Mouse (Mus musculus): ENCODE results near the gene Fndc3a.

DNA sequence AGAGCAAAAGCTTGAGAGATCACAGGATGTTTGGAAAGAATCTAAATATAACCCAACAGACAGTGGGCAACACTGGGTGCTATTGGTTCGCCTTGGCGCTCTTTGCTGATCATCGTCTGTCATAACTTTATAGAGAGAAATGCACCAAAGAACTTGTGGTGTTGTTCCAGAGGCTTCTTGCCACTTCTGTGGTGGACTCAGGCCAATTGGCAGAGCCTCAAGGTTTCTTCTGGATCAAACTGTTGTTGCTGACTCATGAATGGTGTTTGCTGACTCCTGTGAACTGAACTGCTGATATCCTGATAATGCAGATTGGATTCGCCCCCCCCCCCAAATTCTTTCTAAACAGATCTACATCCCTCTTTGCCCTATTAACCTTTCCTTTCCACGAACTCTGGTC, 38.5 kb upstream of the Fndc3a start:
- TF ChIP-seq POLR2A (IDR thresholded peaks at IDR 0.05; ENCODE audit: insufficient read depth, low read depth, low read length) (no peak), CTCF (IDR thresholded peaks at IDR 0.05) (no peak)

Measured in heart, adult 2 months (tissue).